Mouse (Mus musculus) G1E (cell line): Measurements from ENCODE around the gene Pbp2. TPM values are rescaled to one million over a fixed set of nuclear protein-coding genes. Genes with fewer than 3 reads are reported as not detected.

Experiments used
- ATAC-seq: 2 replicates; pipeline ENCODE4 v1.8.0; 2016; ENCODE audit warnings: mild to moderate bottlenecking; ENCODE audit not compliant: insufficient number of reproducible peaks, poor library complexity, low FRiP score, severe bottlenecking; ENCODE audit errors: extremely low read depth
- DNase-seq: peaks from one replicate; pipeline ENCODE4 v3.0.0; 2012; ENCODE audit warnings: low spot score
- H3K27me3 ChIP-seq: 2 replicates; pipeline ENCODE4 v1.6.1; 2012; ENCODE audit warnings: mild to moderate bottlenecking, low read length, inconsistent platforms; ENCODE audit not compliant: insufficient read depth
- H3K36me3 ChIP-seq: replicated peaks from 2 replicates; pipeline ENCODE3; 2012; ENCODE audit warnings: mild to moderate bottlenecking, inconsistent platforms
- H3K4me1 ChIP-seq: 2 replicates; pipeline ENCODE4 v1.6.1; 2012; ENCODE audit warnings: low read depth, low read length, inconsistent platforms, mixed read lengths; ENCODE audit not compliant: insufficient read depth
- H3K4me3 ChIP-seq: 2 replicates; pipeline ENCODE4 v1.5.1; 2012; ENCODE audit warnings: low read depth, mild to moderate bottlenecking, inconsistent platforms, low read length, moderate library complexity, mixed read lengths
- H3K9me3 ChIP-seq: replicated peaks from 2 replicates; pipeline ENCODE4 v1.6.1; 2012; ENCODE audit warnings: inconsistent platforms
- CTCF ChIP-seq: IDR thresholded peaks from 2 replicates; pipeline ENCODE4 v1.5.1; 2012; ENCODE audit warnings: low read depth, low read length, inconsistent platforms, mixed read lengths
- GATA1 ChIP-seq: IDR thresholded peaks from 2 replicates; pipeline ENCODE4 v1.6.1; 2012; ENCODE audit warnings: borderline replicate concordance, low read length, inconsistent platforms, mixed read lengths
- GATA2 ChIP-seq: IDR thresholded peaks from 2 replicates; pipeline ENCODE4 v1.6.1; 2012; ENCODE audit warnings: low read depth, low read length, inconsistent platforms, borderline replicate concordance
- POLR2AphosphoS5 ChIP-seq: IDR thresholded peaks from 2 replicates; pipeline ENCODE4 v1.6.1; 2012; ENCODE audit warnings: low read depth, low read length, inconsistent platforms; ENCODE audit not compliant: insufficient replicate concordance
- TAL1 ChIP-seq: conservative IDR thresholded peaks from 2 replicates; pipeline ENCODE4 v1.6.1; 2012; ENCODE audit warnings: low read depth, low read length, inconsistent platforms, mixed read lengths
- polyA plus RNA-seq: library from polyadenylated mRNA; stranded (reverse); fragments of >175 nt; gene quantifications from 2 replicates; pipeline ENCODE4 v1.2.3, GENCODE M21; 2012
- total RNA-seq, 2 experiments: library from RNA; stranded (forward) in 1 of 2; stranded (reverse) in 1 of 2; fragments of 200-1000 nt in 1 of 2; fragments of >200 nt in 1 of 2; fragmentation: Nextera tagmentation in 1 of 2; gene quantifications; 2 replicates each; pipeline ENCODE4 v1.2.3; 2014 to 2017

Pbp2 gene
- total and polyA plus RNA-seq, 3 experiments: not detected

DNA sequence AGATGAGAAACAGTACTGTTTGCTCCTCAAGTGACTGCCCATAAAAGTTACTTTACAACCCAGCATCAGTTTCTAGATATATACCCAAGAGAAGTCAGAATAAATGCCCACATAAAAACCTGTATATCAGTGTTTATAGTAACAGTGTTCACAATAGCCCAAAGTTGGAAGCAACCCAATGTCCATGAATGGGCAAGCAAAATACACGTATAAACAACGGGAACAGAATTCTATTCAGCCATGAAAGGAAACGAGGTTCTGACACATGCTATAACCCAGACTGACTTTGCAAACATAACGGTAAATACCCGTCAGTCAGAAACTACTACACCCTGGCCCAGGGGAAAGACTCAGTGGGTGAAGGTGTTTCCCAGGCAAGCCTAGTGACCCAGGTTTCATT, 1.8 kb upstream of the Pbp2 start:
- Histone ChIP-seq H3K9me3 (peaks cover 12% of the 10 kb centered on the region), H3K27me3 (no peaks in the 10 kb centered on the region), H3K36me3 (no peaks in the 10 kb centered on the region), H3K4me3 (no peak overlapping the region), H3K4me1 (no peaks in the 10 kb centered on the region)
- no peak for ATAC-seq
- no peak for DNase-seq
- TF ChIP-seq CTCF: no peak

DNA sequence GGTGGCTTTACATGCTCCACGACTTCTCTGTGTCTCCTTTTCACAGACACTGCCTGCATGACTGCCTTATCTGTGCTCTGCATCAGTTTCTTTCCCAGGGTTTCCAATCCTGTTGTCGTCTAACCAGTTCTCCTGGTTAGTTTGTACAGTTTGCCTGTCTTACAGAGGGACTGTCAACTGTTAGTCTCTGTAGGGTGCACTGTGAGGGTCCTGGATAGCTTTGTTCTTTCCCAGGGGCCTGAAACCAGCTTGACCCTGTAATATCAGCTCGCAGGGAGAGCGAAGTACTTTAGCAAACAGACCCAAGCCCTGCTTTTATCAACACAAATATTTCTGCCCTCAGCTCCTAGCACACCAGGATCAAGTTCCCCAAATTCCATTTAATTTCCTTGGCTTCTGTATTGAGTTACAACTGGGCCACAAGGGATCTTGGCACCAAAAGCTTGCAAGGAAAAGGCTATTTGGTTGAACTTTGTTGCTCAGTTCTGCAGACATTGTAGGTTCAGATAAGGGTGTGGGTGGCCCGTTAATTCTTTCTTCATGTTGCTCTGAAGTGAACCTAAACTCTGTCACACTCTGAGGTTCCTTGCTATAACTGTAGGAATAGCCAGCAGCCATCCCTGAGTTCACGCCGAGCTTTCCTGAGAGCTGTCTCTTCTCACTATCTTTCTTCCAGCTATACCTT, 5.5 kb downstream of the Pbp2 start:
- Histone ChIP-seq H3K9me3 (peaks cover 29% of the 10 kb centered on the region), H3K4me1 (no peaks in the 10 kb centered on the region), H3K4me3 (no peak overlapping the region), H3K27me3 (no peaks in the 10 kb centered on the region), H3K36me3 (no peaks in the 10 kb centered on the region)
- no peak for TF ChIP-seq CTCF
- TF ChIP-seq GATA1: no peak
- TF ChIP-seq GATA2: no peak
- TF ChIP-seq POLR2AphosphoS5: no peak
- no peak for TF ChIP-seq TAL1
- no peak for ATAC-seq
- DNase-seq: no peak

DNA sequence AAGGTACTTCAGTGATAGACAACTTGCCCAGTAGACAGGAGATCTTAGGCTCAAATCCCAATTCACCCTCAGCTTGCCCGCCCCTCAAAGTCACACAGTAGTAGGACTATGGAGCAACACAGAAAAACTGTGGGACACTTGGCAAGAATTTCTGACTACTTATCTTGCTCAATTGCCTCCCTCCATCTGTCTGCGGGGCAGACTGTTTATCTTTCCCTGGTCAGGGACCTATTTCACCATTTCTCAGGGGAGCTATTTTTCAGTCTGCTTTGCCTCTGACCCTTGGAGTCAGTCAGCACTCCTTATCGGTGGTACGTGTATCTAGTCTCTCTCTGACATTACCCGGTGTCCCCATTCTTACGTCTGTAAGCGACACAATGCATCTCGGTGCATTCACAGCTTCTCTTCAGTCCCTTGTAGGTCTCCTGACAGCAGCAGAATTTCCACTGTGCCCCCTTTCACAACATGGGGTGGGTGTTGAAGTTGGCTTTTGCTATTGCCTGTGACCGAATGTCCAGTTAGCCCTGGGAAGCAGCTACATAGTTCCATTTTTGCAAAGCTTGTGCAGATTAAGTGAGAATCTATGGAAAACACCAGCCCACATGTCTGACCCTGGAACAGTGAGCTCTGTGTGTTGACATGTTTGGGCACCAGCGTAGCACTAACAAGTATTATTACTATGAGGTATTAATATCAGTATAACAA, 7.6 kb downstream of the Pbp2 start:
- Histone ChIP-seq H3K4me1 (no peaks in the 10 kb centered on the region), H3K36me3 (no peaks in the 10 kb centered on the region), H3K27me3 (no peaks in the 10 kb centered on the region), H3K4me3 (no peak overlapping the region), H3K9me3 (peaks cover 32% of the 10 kb centered on the region)
- TF ChIP-seq GATA1 (no peak), POLR2AphosphoS5 (no peak), GATA2 (no peak), TAL1 (no peak), CTCF (no peak)
- DNase-seq (no peak), ATAC-seq (no peak)

- Histone ChIP-seq H3K9me3 (peaks cover 37% of the 10 kb centered on the region), H3K4me1 (no peaks in the 10 kb centered on the region), H3K27me3 (0 out of 2 replicates have a peak, but pooled peaks cover 2% of the 10 kb centered on the region), H3K36me3 (no peaks in the 10 kb centered on the region), H3K4me3 (no peak overlapping the region)
- TF ChIP-seq GATA2 (no peak), CTCF (no peak), POLR2AphosphoS5 (no peak), TAL1 (no peak), GATA1 (no peak)
- no peak for DNase-seq
- ATAC-seq: no peak
These were observed 9.7 kb downstream of the Pbp2 start for GRCm38 (mm10) chr6:135300469-135300868.

- ATAC-seq (no peak), DNase-seq (no peak)
- Histone ChIP-seq H3K9me3 (peaks cover 37% of the 10 kb centered on the region), H3K27me3 (peaks cover 2% of the 10 kb centered on the region; the same call in 1 of the 2 replicates), H3K4me3 (no peak overlapping the region), H3K4me1 (no peaks in the 10 kb centered on the region), H3K36me3 (no peaks in the 10 kb centered on the region)
- TF ChIP-seq POLR2AphosphoS5: no peak
- TF ChIP-seq GATA1: no peak
- TF ChIP-seq GATA2: no peak
- no peak for TF ChIP-seq TAL1
- TF ChIP-seq CTCF: no peak
These were observed 11.1 kb downstream of the Pbp2 start for GRCm38 (mm10) chr6:135299024-135299550.

DNA sequence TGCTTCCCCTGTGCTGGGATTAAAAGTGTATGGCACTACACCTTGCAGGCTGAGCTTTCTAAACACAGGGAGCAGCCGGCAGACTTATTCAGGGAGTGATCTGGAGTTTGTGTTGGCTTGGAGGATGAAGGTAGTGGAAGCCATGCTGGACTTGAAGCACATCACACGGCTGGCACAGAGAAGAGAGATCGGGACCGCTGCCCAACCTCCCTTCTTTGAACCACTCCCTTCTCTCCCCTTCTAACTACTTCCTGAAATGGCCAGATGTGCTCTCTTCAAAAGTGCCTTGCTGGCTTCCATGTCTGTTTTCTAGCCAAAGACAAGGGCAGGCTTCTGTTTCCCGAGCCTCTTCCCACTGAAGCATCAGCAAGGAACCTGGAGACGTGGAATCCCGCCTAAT, 12.6 kb downstream of the Pbp2 start:
- Histone ChIP-seq H3K4me3 (no peak overlapping the region), H3K27me3 (peaks cover 2% of the 10 kb centered on the region; the same call in 1 of the 2 replicates), H3K4me1 (no peaks in the 10 kb centered on the region), H3K9me3 (peaks cover 26% of the 10 kb centered on the region), H3K36me3 (no peaks in the 10 kb centered on the region)
- DNase-seq: no peak
- no peak for ATAC-seq
- TF ChIP-seq POLR2AphosphoS5 (no peak), TAL1 (no peak), GATA1 (no peak), GATA2 (no peak), CTCF (no peak)
